Mouse (Mus musculus) layer of hippocampus, postnatal 25 days (tissue): ENCODE data around the gene Prss35. TPM values are rescaled to one million over a fixed set of nuclear protein-coding genes. Genes with fewer than 3 reads are reported as not detected.
A peak's percentile ranks its signal among the peaks of the same experiment; 100 is the strongest.

ENCODE experiments used
- DNase-seq, 2 experiments: peaks; one replicate each; pipeline ENCODE4 v3.0.0; 2022; ENCODE audit warnings: mixed read lengths in 2 of 2, low spot score in 1 of 2; ENCODE audit errors: extremely low spot score in 1 of 2
- total RNA-seq, 2 experiments: library from RNA; stranded (reverse); gene quantifications; 2 replicates each; pipeline ENCODE4 v1.2.3; 2021

Prss35 gene
- total RNA-seq: 1 to 10 TPM; 6.5 to 7.7 TPM

- peak in 1 of 2 experiments; percentile 21 for DNase-seq
Measured at GRCm38 (mm10) chr9:86742959-86743911, at the start of gene Prss35. Gene Prss35 (plus strand): TSS chr9:86743649.

- DNase-seq: no peak
Measured at GRCm38 (mm10) chr9:86693935-86694334, 49.5 kb upstream of the Prss35 start.

- DNase-seq: no peak
Measured at GRCm38 (mm10) chr9:86694644-86695043, 48.8 kb upstream of the Prss35 start.

GRCm38 (mm10) chr9:86695199-86695817 is 48.1 kb upstream of the Prss35 start:
- DNase-seq: peak; percentile 18 to 42

GRCm38 (mm10) chr9:86695818-86696261 is 47.6 kb upstream of the Prss35 start, which contains the start of gene Me1:
Gene Me1 (minus strand): TSS chr9:86695953.
- DNase-seq: peak; percentile 22 to 26

- DNase-seq: no peak
Measured at GRCm38 (mm10) chr9:86701264-86701663, 42.2 kb upstream of the Prss35 start.

GRCm38 (mm10) chr9:86701844-86702243 is 41.6 kb upstream of the Prss35 start:
- DNase-seq: no peak

- no peak for DNase-seq
Measured at GRCm38 (mm10) chr9:86707431-86707830, 36.0 kb upstream of the Prss35 start.

GRCm38 (mm10) chr9:86708921-86709320 is 34.5 kb upstream of the Prss35 start:
- DNase-seq: no peak

- DNase-seq: no peak
Measured at GRCm38 (mm10) chr9:86710091-86710634, 33.3 kb upstream of the Prss35 start.

GRCm38 (mm10) chr9:86712648-86713047 is 30.8 kb upstream of the Prss35 start:
- DNase-seq: no peak

- DNase-seq: no peak
Measured at GRCm38 (mm10) chr9:86714089-86714488, 29.4 kb upstream of the Prss35 start.

- no peak for DNase-seq
Measured at GRCm38 (mm10) chr9:86716540-86716939, 26.9 kb upstream of the Prss35 start.

GRCm38 (mm10) chr9:86717119-86717518 is 26.3 kb upstream of the Prss35 start:
- no peak for DNase-seq

- DNase-seq: no peak
Measured at GRCm38 (mm10) chr9:86720227-86720626, 23.2 kb upstream of the Prss35 start.

- DNase-seq: no peak
Measured at GRCm38 (mm10) chr9:86720794-86721193, 22.7 kb upstream of the Prss35 start.

- DNase-seq: no peak
Measured at GRCm38 (mm10) chr9:86725066-86725465, 18.4 kb upstream of the Prss35 start.

- no peak for DNase-seq
Measured at GRCm38 (mm10) chr9:86725604-86726380, 17.7 kb upstream of the Prss35 start.

- DNase-seq: no peak
Measured at GRCm38 (mm10) chr9:86726381-86726720, 17.1 kb upstream of the Prss35 start.

- no peak for DNase-seq
Measured at GRCm38 (mm10) chr9:86728214-86728814, 15.1 kb upstream of the Prss35 start.
